Mouse (Mus musculus): ENCODE measurements at regions not wholly inside any gene's neighbourhood (a gene's known extent, or its start where the extent isn't known, plus 50 kb on each side); places are given as distances from the start of the nearest gene placed in this dataset.

DNA sequence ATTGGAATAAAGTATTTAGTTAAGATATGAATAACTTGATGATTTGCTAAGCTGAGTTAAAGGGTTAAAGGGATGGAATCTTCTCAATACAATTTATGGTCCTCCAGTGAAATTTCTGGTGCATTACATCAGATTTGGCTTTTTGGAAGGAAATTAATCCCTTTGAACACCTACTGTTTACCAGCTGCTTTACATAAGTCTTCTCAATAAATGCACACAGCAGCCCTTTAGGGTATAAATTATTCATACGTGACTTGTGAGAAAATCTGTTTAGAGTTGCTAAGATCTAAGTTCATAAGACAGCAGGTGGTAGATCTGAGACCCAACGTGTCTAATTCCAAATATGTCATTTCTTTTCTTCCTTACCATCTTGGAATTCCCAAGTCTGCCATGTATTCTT, 855.7 kb upstream of the Ddx18 start:
- TF ChIP-seq CTCF (IDR thresholded peaks at IDR 0.05; ENCODE audit: insufficient read depth, low read depth, low read length), result no peak
- no peak for TF ChIP-seq POLR2A (IDR thresholded peaks at IDR 0.05; ENCODE audit: insufficient read depth, low read depth, low read length)
